Comparison of ENCODE assay signal across 7 mouse cellular contexts in genomic region chr9:109930752-109931151, GRCm38 (mm10). TPM values are rescaled to one million over a fixed set of nuclear protein-coding genes. Genes with fewer than 3 reads are reported as not detected.
DNase-seq lines count a peak whose midpoint lies in the region; ATAC-seq lines count a peak whose summit lies in the region.

No protein-coding gene starts in this region.

- no peaks in the 10 kb centered on the region for H3K9me3 ChIP-seq in lung, embryonic 15.5 days
- no peaks in the 10 kb centered on the region for H3K9me3 ChIP-seq in embryonic facial prominence, embryonic 15.5 days (replicated peaks)
- no peaks in the 10 kb centered on the region for H3K9me3 ChIP-seq in intestine, embryonic 15.5 days
- H3K9me3 ChIP-seq in neural tube, embryonic 15.5 days (replicated peaks), result no peaks in the 10 kb centered on the region

- no peak for ATAC-seq in lung, embryonic 15.5 days (ENCODE audit: borderline replicate concordance, extremely low read depth, low FRiP score, low TSS enrichment)
- no peak for ATAC-seq in embryonic facial prominence, embryonic 15.5 days (ENCODE audit: insufficient number of reproducible peaks, low FRiP score, low TSS enrichment, low read depth)
- ATAC-seq in intestine, embryonic 15.5 days, result no peak
- no peak for ATAC-seq in neural tube, embryonic 15.5 days (ENCODE audit: low FRiP score)

- H3K27me3 ChIP-seq in lung, embryonic 15.5 days, result no peaks in the 10 kb centered on the region
- H3K27me3 ChIP-seq in embryonic facial prominence, embryonic 15.5 days, result no peaks in the 10 kb centered on the region
- no peaks in the 10 kb centered on the region for H3K27me3 ChIP-seq in intestine, embryonic 15.5 days (replicated peaks)
- H3K27me3 ChIP-seq in neural tube, embryonic 15.5 days (replicated peaks), result no peaks in the 10 kb centered on the region

- H3K4me2 ChIP-seq in lung, embryonic 15.5 days, result peak overlapping the region; percentile 82
- H3K4me2 ChIP-seq in embryonic facial prominence, embryonic 15.5 days (replicated peaks), result peak overlapping the region; percentile 75
- H3K4me2 ChIP-seq in intestine, embryonic 15.5 days (replicated peaks), result peak overlapping the region; percentile 52
- peak overlapping the region; percentile 55 for H3K4me2 ChIP-seq in neural tube, embryonic 15.5 days

- H3K36me3 ChIP-seq in lung, embryonic 15.5 days, result no peaks in the 10 kb centered on the region
- H3K36me3 ChIP-seq in embryonic facial prominence, embryonic 15.5 days, result no peaks in the 10 kb centered on the region
- no peaks in the 10 kb centered on the region for H3K36me3 ChIP-seq in intestine, embryonic 15.5 days
- H3K36me3 ChIP-seq in neural tube, embryonic 15.5 days, result no peaks in the 10 kb centered on the region

- peak overlapping the region; percentile 98 for H3K27ac ChIP-seq in lung, embryonic 15.5 days
- peak overlapping the region; percentile 97 for H3K27ac ChIP-seq in embryonic facial prominence, embryonic 15.5 days (replicated peaks)
- H3K27ac ChIP-seq in intestine, embryonic 15.5 days, result peak overlapping the region; percentile 95
- peak overlapping the region; percentile 94 for H3K27ac ChIP-seq in neural tube, embryonic 15.5 days (replicated peaks)

- H3K4me1 ChIP-seq in lung, embryonic 15.5 days, result peaks cover 10% of the 10 kb centered on the region
- peaks cover 9% of the 10 kb centered on the region for H3K4me1 ChIP-seq in embryonic facial prominence, embryonic 15.5 days
- 0 out of 2 replicates have a peak, but pooled peaks cover 2% of the 10 kb centered on the region for H3K4me1 ChIP-seq in intestine, embryonic 15.5 days (replicated peaks)
- peaks cover 16% of the 10 kb centered on the region for H3K4me1 ChIP-seq in neural tube, embryonic 15.5 days

- H3K9ac ChIP-seq in lung, embryonic 15.5 days, result peak overlapping the region; percentile 56; the same call in 1 of the 2 replicates
- H3K9ac ChIP-seq in embryonic facial prominence, embryonic 15.5 days, result no peak overlapping the region
- no peak overlapping the region for H3K9ac ChIP-seq in intestine, embryonic 15.5 days
- H3K9ac ChIP-seq in neural tube, embryonic 15.5 days (replicated peaks), result peak overlapping the region; percentile 45; the same call in 1 of the 2 replicates

- 62% methylated on average over 6 of the region's 6 CpGs for WGBS in lung, embryonic 15.5 days
- 70% methylated on average over 6 of the region's 6 CpGs for WGBS in embryonic facial prominence, embryonic 15.5 days
- WGBS in intestine, embryonic 15.5 days, result 71% methylated on average over 6 of the region's 6 CpGs
- WGBS in neural tube, embryonic 15.5 days, result 72% methylated on average over 6 of the region's 6 CpGs

- H3K4me3 ChIP-seq in lung, embryonic 15.5 days, result peak overlapping the region; percentile 86
- H3K4me3 ChIP-seq in embryonic facial prominence, embryonic 15.5 days (replicated peaks), result peak overlapping the region; percentile 86
- peak overlapping the region; percentile 71 for H3K4me3 ChIP-seq in intestine, embryonic 15.5 days (replicated peaks)
- peak overlapping the region; percentile 84 for H3K4me3 ChIP-seq in neural tube, embryonic 15.5 days (replicated peaks)

- DNase-seq in lung, postnatal 10 days, result no peak
- no peak for DNase-seq in adrenal gland, adult 8-10 months
- no peak for DNase-seq in cerebellum, adult 18-20 months

RNA-seq across cellular contexts. Expression of gene Map4, which starts 0.5 kb away (rescaled TPM):
- 46.7 and 49.9 TPM in 2 replicates for polyA plus RNA-seq in lung, embryonic 15.5 days (2015; fragmentation: Nextera tagmentation; extraction: Ambion mirVana)
- 80.1 and 82.4 TPM in 2 replicates for polyA plus RNA-seq in embryonic facial prominence, embryonic 15.5 days (2015; fragmentation: Nextera tagmentation; extraction: Ambion mirVana)
- polyA plus RNA-seq in intestine, embryonic 15.5 days (2015; fragmentation: Nextera tagmentation; extraction: Ambion mirVana), result 53.0 and 54.4 TPM in 2 replicates
- 169 and 180 TPM in 2 replicates for polyA plus RNA-seq in neural tube, embryonic 15.5 days (2015; fragmentation: Nextera tagmentation; extraction: Ambion mirVana)
- 100 to 1,000 TPM in 2 of 4 experiments, 10 to 100 TPM in 2; 75.9 to 139 (median 108) TPM for total RNA-seq in adrenal gland, adult 8-10 months (2022)

RNA-seq across cellular contexts. Expression of gene Cdc25a, which starts 55.4 kb away (rescaled TPM):
- polyA plus RNA-seq in lung, embryonic 15.5 days (2015; fragmentation: Nextera tagmentation; extraction: Ambion mirVana), result 27.2 and 30.4 TPM in 2 replicates
- polyA plus RNA-seq in embryonic facial prominence, embryonic 15.5 days (2015; fragmentation: Nextera tagmentation; extraction: Ambion mirVana), result 26.2 and 26.8 TPM in 2 replicates
- polyA plus RNA-seq in intestine, embryonic 15.5 days (2015; fragmentation: Nextera tagmentation; extraction: Ambion mirVana), result 32.1 and 32.5 TPM in 2 replicates
- 10.4 and 15.2 TPM in 2 replicates for polyA plus RNA-seq in neural tube, embryonic 15.5 days (2015; fragmentation: Nextera tagmentation; extraction: Ambion mirVana)
- 10 to 100 TPM; 10.5 to 14.5 (median 10.8) TPM for total RNA-seq in adrenal gland, adult 8-10 months (2022)

Comparison
In these comparisons a context has a peak if more than half of its experiments do, and no peak if none do; other contexts are left out.
1. H3K9ac ChIP-seq: peak in lung, embryonic 15.5 days (single experiment) and neural tube, embryonic 15.5 days (single experiment); none in embryonic facial prominence, embryonic 15.5 days (single experiment) and intestine, embryonic 15.5 days (single experiment).
2. Peak in every context shown above with its lines, with median percentiles within 50 percentile points of each other: H3K27ac ChIP-seq, H3K4me2 ChIP-seq and H3K4me3 ChIP-seq.